In genomic region chr8:128113116-128113515, GRCm38 (mm10) we compare ENCODE assay signal across 12 mouse cellular contexts.
DNase-seq lines count a peak whose midpoint lies in the region; ATAC-seq lines count a peak whose summit lies in the region.
"Had no signal": no experiment of that assay in that cellular context is flagged by ENCODE, and none has a peak within 500 bp of the region (broad histone marks: within the 10 kb centered on the region; RNA-seq: fewer than 3 reads in every experiment).

No protein-coding gene starts in this region.

- peak; percentile 24 to 28 for DNase-seq in cerebellum, postnatal 10 days
- DNase-seq in cerebellum, adult 8-10 months = no peak
- peak; percentile 67 for DNase-seq in adrenal gland, adult 8-10 months
- peak; percentile 66 for DNase-seq in lung, postnatal 10 days
- no peak for DNase-seq in spleen, postnatal 36 days (ENCODE audit: low spot score in 2 of 2)
- DNase-seq in midbrain, embryonic 10.5 days (ENCODE audit: low spot score) = no peak
- DNase-seq: thymus, adult 2 months had no signal

- no peak overlapping the region for H3K4me3 ChIP-seq in heart, embryonic 11.5 days (ENCODE audit: low read depth, low read length)
- H3K4me3 ChIP-seq in midbrain, embryonic 10.5 days = no peak overlapping the region
- H3K4me3 ChIP-seq: forebrain, embryonic 13.5 days; midbrain, embryonic 12.5 days had no signal

- H3K9ac ChIP-seq in heart, embryonic 11.5 days (ENCODE audit: low read depth, low read length) = no peak overlapping the region
- H3K9ac ChIP-seq: forebrain, embryonic 13.5 days; midbrain, embryonic 12.5 days had no signal

- H3K4me1 ChIP-seq in heart, embryonic 11.5 days (ENCODE audit: control insufficient read depth, insufficient read depth, low read length) = peaks cover 9% of the 10 kb centered on the region
- H3K4me1 ChIP-seq in midbrain, embryonic 10.5 days = no peaks in the 10 kb centered on the region
- H3K4me1 ChIP-seq: forebrain, embryonic 13.5 days; midbrain, embryonic 12.5 days had no signal

- no peak overlapping the region for H3K4me2 ChIP-seq in heart, embryonic 11.5 days
- H3K4me2 ChIP-seq: forebrain, embryonic 13.5 days; midbrain, embryonic 12.5 days had no signal

- H3K27ac ChIP-seq in heart, embryonic 11.5 days (ENCODE audit: low read depth, low read length) = peak overlapping the region; percentile 73
- no peak overlapping the region for H3K27ac ChIP-seq in midbrain, embryonic 10.5 days (replicated peaks)
- H3K27ac ChIP-seq: forebrain, embryonic 13.5 days; kidney, postnatal 0 days; midbrain, embryonic 12.5 days had no signal

- WGBS in heart, embryonic 11.5 days (ENCODE audit: insufficient replicate concordance) = 33% methylated on average over 1 of the region's 1 CpGs
- 85% methylated on average over 1 of the region's 1 CpGs for whole genome bisulfite sequencing in midbrain, embryonic 10.5 days

- H3K9me3 ChIP-seq in heart, embryonic 11.5 days (replicated peaks; ENCODE audit: control insufficient read depth, low read length) = no peaks in the 10 kb centered on the region
- no peaks in the 10 kb centered on the region for H3K9me3 ChIP-seq in midbrain, embryonic 10.5 days (replicated peaks)
- H3K9me3 ChIP-seq: forebrain, embryonic 13.5 days; midbrain, embryonic 12.5 days had no signal

- peak; percentile 78 for ATAC-seq in heart, embryonic 11.5 days (replicated peaks; ENCODE audit: insufficient number of reproducible peaks, low FRiP score, low TSS enrichment)
- no peak for ATAC-seq in CD4-positive, CD25-positive, alpha-beta regulatory T cell, adult 4 months
- ATAC-seq: forebrain, embryonic 13.5 days had no signal

- H3K27me3 ChIP-seq in heart, embryonic 11.5 days (ENCODE audit: control insufficient read depth, insufficient read depth, low read length) = no peaks in the 10 kb centered on the region
- no peaks in the 10 kb centered on the region for H3K27me3 ChIP-seq in midbrain, embryonic 10.5 days (ENCODE audit: low read depth, poor library complexity, severe bottlenecking)
- H3K27me3 ChIP-seq: forebrain, embryonic 13.5 days; midbrain, embryonic 12.5 days had no signal

- no peaks in the 10 kb centered on the region for H3K36me3 ChIP-seq in heart, embryonic 11.5 days (ENCODE audit: control insufficient read depth, insufficient read depth, low read length)
- H3K36me3 ChIP-seq in midbrain, embryonic 10.5 days = no peaks in the 10 kb centered on the region
- H3K36me3 ChIP-seq: midbrain, embryonic 12.5 days had no signal

Comparison
In these comparisons a context has a peak if more than half of its experiments do, and no peak if none do; other contexts are left out.
1. DNase-seq: peak in cerebellum, postnatal 10 days (2 of 2), adrenal gland, adult 8-10 months (single experiment) and lung, postnatal 10 days (single experiment); none in cerebellum, adult 8-10 months (single experiment), spleen, postnatal 36 days (0 of 2) and midbrain, embryonic 10.5 days (single experiment).